24 mouse cellular contexts compared by ENCODE assay signal in the genomic region with DNA sequence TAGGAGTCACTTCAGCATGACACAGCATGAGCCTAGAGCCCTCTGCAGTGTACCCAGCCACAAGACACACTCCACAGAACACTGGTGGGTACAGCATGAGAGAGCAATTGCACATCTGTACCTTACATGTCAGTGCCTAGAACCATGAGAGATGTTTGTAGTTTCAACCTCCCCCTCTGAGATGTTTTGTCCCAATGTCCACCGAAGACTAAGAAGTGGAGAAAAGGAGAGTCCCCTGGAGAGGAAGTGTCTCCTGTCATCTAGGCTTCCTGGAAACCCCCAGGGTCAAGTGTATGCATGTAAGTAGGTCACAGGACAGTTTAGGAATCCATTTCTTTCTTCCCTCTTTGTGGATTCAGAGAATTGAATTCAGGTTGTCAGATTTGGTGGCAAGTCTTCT.
"Had no signal": no experiment of that assay in that cellular context is flagged by ENCODE, and none has a peak within 500 bp of the region (broad histone marks: within the 10 kb centered on the region; RNA-seq: fewer than 3 reads in every experiment).

No protein-coding gene starts in this region.

- H3K4me2 ChIP-seq: heart, embryonic 11.5 days; heart, embryonic 13.5 days; heart, embryonic 15.5 days; hindbrain, embryonic 13.5 days; hindbrain, embryonic 15.5 days; kidney, embryonic 15.5 days; limb, embryonic 12.5 days had no signal

- H3K36me3 ChIP-seq: heart, embryonic 13.5 days; heart, embryonic 15.5 days; hindbrain, embryonic 13.5 days; hindbrain, embryonic 15.5 days; kidney, embryonic 15.5 days; limb, embryonic 10.5 days; limb, embryonic 12.5 days had no signal

- DNase-seq: gastrocnemius, postnatal 14 days; gastrocnemius, postnatal 36 days; heart, adult 2 months; heart, postnatal 14 days; heart, postnatal 36 days; kidney, adult 11 months; kidney, adult 2 months; kidney, adult 9 months; kidney, postnatal 14 days; kidney, postnatal 36 days; layer of hippocampus, adult 9-11 months; liver had no signal

- H3K27me3 ChIP-seq: heart, embryonic 13.5 days; hindbrain, embryonic 13.5 days; hindbrain, embryonic 15.5 days; kidney, embryonic 15.5 days; limb, embryonic 12.5 days had no signal

- H3K27ac ChIP-seq: heart, adult 2 months; heart, embryonic 13.5 days; heart, embryonic 15.5 days; hindbrain, embryonic 13.5 days; hindbrain, embryonic 15.5 days; hindbrain, postnatal 0 days; kidney, embryonic 15.5 days; kidney, postnatal 0 days; left cerebral cortex, adult 2 months; limb, embryonic 10.5 days; limb, embryonic 12.5 days had no signal

- H3K9ac ChIP-seq: heart, embryonic 13.5 days; heart, embryonic 15.5 days; hindbrain, embryonic 13.5 days; hindbrain, embryonic 15.5 days; kidney, embryonic 15.5 days; limb, embryonic 12.5 days had no signal

- H3K9me3 ChIP-seq: heart, embryonic 13.5 days; heart, embryonic 15.5 days; hindbrain, embryonic 13.5 days; hindbrain, embryonic 15.5 days; kidney, embryonic 15.5 days; limb, embryonic 10.5 days; limb, embryonic 12.5 days had no signal

- H3K4me3 ChIP-seq: heart, adult 2 months; heart, embryonic 13.5 days; heart, embryonic 15.5 days; hindbrain, embryonic 13.5 days; hindbrain, embryonic 15.5 days; kidney, embryonic 15.5 days; left cerebral cortex, adult 2 months; limb, embryonic 10.5 days; limb, embryonic 12.5 days had no signal

- H3K4me1 ChIP-seq: heart, embryonic 15.5 days; hindbrain, embryonic 15.5 days; kidney, embryonic 15.5 days; limb, embryonic 12.5 days had no signal

- ATAC-seq: hindbrain, postnatal 0 days; intestine, embryonic 16.5 days had no signal
